Mouse (Mus musculus): ENCODE results near the gene Parp6. TPM values are rescaled to one million over a fixed set of nuclear protein-coding genes. Genes with fewer than 3 reads are reported as not detected.

The Parp6 gene
- total and polyA plus RNA-seq, 3 experiments: 4.4 to 5.7 (median 4.6) TPM

GRCm38 (mm10) chr9:59679678-59680533 is 62.8 kb downstream of the Parp6 start, which contains the start of gene Gramd2:
Gene Gramd2, plus strand, starts transcription at chr9:59680144.
- no peak within 1 kb of the TSS for H3K4me2 ChIP-seq (ENCODE audit: insufficient read depth, low read depth, poor library complexity, severe bottlenecking)
- H3K79me2 ChIP-seq (replicated peaks; ENCODE audit: control insufficient read depth, extremely low read depth, insufficient read depth, poor library complexity, severe bottlenecking): no peaks in the 10 kb centered on the region
- peak; percentile 43 for DNase-seq (ENCODE audit: extremely low read depth)
- no peak within 1 kb of the TSS for H3K27ac ChIP-seq (ENCODE audit: insufficient read depth, low read depth)
- peaks cover 41 to 47% of the 10 kb centered on the region in 2 experiments for H3K36me3 ChIP-seq (replicated peaks in 1 of 2; ENCODE audit: control insufficient read depth in 1 of 2, insufficient read depth in 1 of 2, low read length in 1 of 2)
- H3K9ac ChIP-seq (ENCODE audit: insufficient read depth, low read depth): no peak within 1 kb of the TSS
- no peaks in the 10 kb centered on the region for H3K27me3 ChIP-seq (replicated peaks)
- H3K9me3 ChIP-seq (replicated peaks; ENCODE audit: low read length): no peaks in the 10 kb centered on the region
- no peak within 1 kb of the TSS for H3K4me3 ChIP-seq (replicated peaks in 1 of 3; ENCODE audit: low read depth in 2 of 3, low read length in 2 of 3, poor library complexity in 1 of 3)
- TF ChIP-seq CHD2 (IDR thresholded peaks at IDR 0.05; ENCODE audit: low read length): peak; percentile 77
- no peak for TF ChIP-seq CHD1 (IDR thresholded peaks at IDR 0.05; ENCODE audit: low read depth, low read length)
- 0 out of 2 replicates have a peak, but pooled peaks have one; percentile 15 for TF ChIP-seq MAZ (IDR thresholded peaks at IDR 0.05; ENCODE audit: low read depth, low read length)
- TF ChIP-seq CTCF (conservative IDR thresholded peaks at IDR 0.05 in 1 of 2, IDR thresholded peaks at IDR 0.05 in 1 of 2; ENCODE audit: low read depth in 2 of 2, low read length in 2 of 2): peak in 1 of 2 experiments; percentile 19; a peak in 1 of 4 replicates
- peak; percentile 97 for TF ChIP-seq POLR2AphosphoS2 (IDR thresholded peaks at IDR 0.05; ENCODE audit: low read depth, low read length)
- no peak for TF ChIP-seq IRF4 (IDR thresholded peaks at IDR 0.05; ENCODE audit: low read depth, low read length)
- TF ChIP-seq POLR2A (IDR thresholded peaks at IDR 0.05; ENCODE audit: low read depth, low read length): peak; percentile 50; the same call in 1 of the 2 replicates
- no peak for TF ChIP-seq RAD21 (IDR thresholded peaks at IDR 0.05; ENCODE audit: low read depth, low read length)
- in situ Hi-C loops (cut with MboI; ENCODE audit: low pct_ligation_motif_present, low pct_unique_long_range_greater_than_20kb, low sequenced_read_pairs) (no loop called here), dilution Hi-C loops (cut with MboI; ENCODE audit: extremely low pct_ligation_motif_present, extremely low pct_unique_long_range_greater_than_20kb, low sequenced_read_pairs) (no loop called here)
- peaks cover 7 to 13% of the 10 kb centered on the region in 2 experiments; a peak in 3 of 4 replicates for H3K4me1 ChIP-seq (ENCODE audit: control insufficient read depth in 1 of 2, insufficient read depth in 2 of 2)

DNA sequence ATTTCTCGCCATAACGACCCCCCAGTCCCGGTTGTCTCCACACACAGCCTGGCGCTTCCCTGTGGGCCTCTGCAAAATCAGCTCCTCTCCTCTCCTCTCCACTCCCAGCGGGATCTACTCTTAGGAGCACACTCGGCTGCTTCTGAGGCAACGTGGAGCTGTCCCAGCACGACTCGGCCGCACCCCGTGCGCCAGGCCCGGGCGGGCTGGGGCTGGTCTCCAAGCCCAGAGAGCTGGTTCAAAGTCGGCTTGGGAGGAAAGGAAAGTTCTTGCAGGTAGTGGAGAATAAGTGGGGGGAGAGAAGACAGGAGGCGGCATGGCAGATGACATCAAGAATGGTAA is 63.4 kb downstream of the Parp6 start:
- Histone ChIP-seq H3K9ac (ENCODE audit: insufficient read depth, low read depth) (no peak overlapping the region), H3K79me2 (replicated peaks; ENCODE audit: control insufficient read depth, extremely low read depth, insufficient read depth, poor library complexity, severe bottlenecking) (no peaks in the 10 kb centered on the region), H3K36me3 (replicated peaks in 1 of 2; ENCODE audit: control insufficient read depth in 1 of 2, insufficient read depth in 1 of 2, low read length in 1 of 2) (peaks cover 35 to 41% of the 10 kb centered on the region in 2 experiments), H3K27me3 (replicated peaks) (peaks cover 2% of the 10 kb centered on the region), H3K9me3 (replicated peaks; ENCODE audit: low read length) (no peaks in the 10 kb centered on the region), H3K4me3 (replicated peaks in 1 of 3; ENCODE audit: low read depth in 2 of 3, low read length in 2 of 3, poor library complexity in 1 of 3) (no peak overlapping the region), H3K4me1 (ENCODE audit: control insufficient read depth in 1 of 2, insufficient read depth in 2 of 2) (peaks cover 7 to 13% of the 10 kb centered on the region in 2 experiments; a peak in 3 of 4 replicates), H3K27ac (ENCODE audit: insufficient read depth, low read depth) (no peak overlapping the region), H3K4me2 (ENCODE audit: insufficient read depth, low read depth, poor library complexity, severe bottlenecking) (no peak overlapping the region)
- TF ChIP-seq MEF2A (IDR thresholded peaks at IDR 0.05; ENCODE audit: borderline replicate concordance, low read depth, low read length) (no peak), TBP (conservative IDR thresholded peaks at IDR 0.05; ENCODE audit: low read depth, low read length) (no peak), E2F4 (IDR thresholded peaks at IDR 0.05; ENCODE audit: insufficient replicate concordance, low read depth, low read length) (no peak), USF1 (IDR thresholded peaks at IDR 0.05; ENCODE audit: low read depth, low read length) (no peak), MAZ (IDR thresholded peaks at IDR 0.05; ENCODE audit: low read depth, low read length) (no peak), GABPA (IDR thresholded peaks at IDR 0.05; ENCODE audit: insufficient replicate concordance, low read depth, low read length) (no peak), NRF1 (IDR thresholded peaks at IDR 0.05; ENCODE audit: low read depth, low read length) (no peak), ETS1 (conservative IDR thresholded peaks at IDR 0.05; ENCODE audit: low read depth, low read length) (no peak), MAFK (IDR thresholded peaks at IDR 0.05; ENCODE audit: insufficient replicate concordance, low read length) (no peak), RAD21 (IDR thresholded peaks at IDR 0.05; ENCODE audit: low read depth, low read length) (no peak), BHLHE40 (IDR thresholded peaks at IDR 0.05; ENCODE audit: low read depth, low read length) (no peak), CHD2 (IDR thresholded peaks at IDR 0.05; ENCODE audit: low read length) (no peak), UBTF (IDR thresholded peaks at IDR 0.05; ENCODE audit: low read depth, low read length) (no peak)
- in situ Hi-C loops (cut with MboI; ENCODE audit: low pct_ligation_motif_present, low pct_unique_long_range_greater_than_20kb, low sequenced_read_pairs): no loop called here
- no peak for DNase-seq (ENCODE audit: extremely low read depth)
- dilution Hi-C loops (cut with MboI; ENCODE audit: extremely low pct_ligation_motif_present, extremely low pct_unique_long_range_greater_than_20kb, low sequenced_read_pairs): no loop called here

Data from CH12.LX (cell line).